In the genomic region with DNA sequence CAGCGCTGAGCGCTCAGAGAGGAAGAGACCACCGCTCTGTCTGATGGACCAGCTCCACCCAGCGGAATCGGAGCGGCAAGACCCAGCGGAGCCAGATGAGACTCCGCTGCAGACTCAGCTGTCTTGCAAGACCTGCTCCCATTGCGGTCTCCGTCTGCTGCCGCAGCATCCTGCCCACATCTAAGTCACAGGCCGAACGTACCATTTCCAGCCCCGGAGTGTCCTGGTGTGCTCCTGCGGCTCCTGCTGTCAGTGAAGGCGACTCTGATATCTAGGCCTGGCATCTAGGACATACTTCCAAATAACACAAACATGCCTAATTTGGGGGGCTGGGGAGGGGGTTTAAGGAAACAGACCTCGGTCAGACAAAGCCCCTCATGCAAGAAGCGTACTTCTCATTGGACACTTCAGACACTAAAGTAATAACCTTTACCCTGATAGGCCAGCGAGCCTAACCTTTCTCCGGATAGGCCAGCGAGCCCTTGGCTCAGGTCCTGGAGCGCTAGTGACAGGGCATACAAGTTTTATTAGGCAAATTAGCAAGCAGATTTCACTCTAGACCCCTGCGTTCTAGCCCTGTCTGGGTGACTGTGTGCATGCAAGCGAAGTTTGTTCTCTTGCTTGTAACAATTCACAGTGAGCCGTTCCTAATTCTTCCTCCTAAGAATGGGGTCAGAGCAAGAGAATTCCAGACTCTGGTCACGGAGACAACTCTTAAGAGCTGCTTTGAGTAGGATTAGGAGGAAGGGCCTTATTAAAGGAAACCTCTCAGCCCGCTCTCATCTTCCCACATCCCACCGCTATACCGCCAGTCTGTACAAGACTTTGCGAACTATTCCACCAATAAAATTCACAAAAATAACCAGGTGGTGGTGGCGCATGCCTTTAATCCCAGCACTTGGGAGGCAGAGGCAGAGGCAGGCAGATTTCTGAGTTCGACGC, we compare ENCODE assay signal across 8 mouse cellular contexts. TPM values are rescaled to one million over a fixed set of nuclear protein-coding genes. Genes with fewer than 3 reads are reported as not detected.
DNase-seq lines count a peak whose midpoint lies in the region; ATAC-seq and TF ChIP-seq lines count a peak whose summit lies in the region.

A gene (minus strand): TSS at position 404 of the 942 bp plus-strand sequence.

- WGBS in forebrain, embryonic 16.5 days = 9% methylated on average over 33 of the region's 33 CpGs
- WGBS in lung, embryonic 14.5 days = 12% methylated on average over 33 of the region's 33 CpGs
- 8% methylated on average over 33 of the region's 33 CpGs for WGBS in olfactory bulb, adult 2 months
- 20% methylated on average over 33 of the region's 33 CpGs for WGBS in thymus, adult 2 months

- DNase-seq in ES-CJ7 (ENCODE audit: low read depth, low spot score) = peak; percentile 94
- DNase-seq in cerebellum, adult 18-20 months = peak; percentile 83 to 84
- DNase-seq in heart, postnatal 36 days = peak; percentile 82 to 88
- DNase-seq in layer of hippocampus, adult 2 months (ENCODE audit: low spot score in 2 of 2) = peak; percentile 84 to 93
- DNase-seq in lung, embryonic 14.5 days = peak; percentile 97
- DNase-seq in thymus, adult 2 months = peak; percentile 82

- peaks cover 11% of the 10 kb centered on the region for H3K4me1 ChIP-seq in forebrain, embryonic 16.5 days (replicated peaks; ENCODE audit: control insufficient read depth, insufficient read depth, low read length)
- H3K4me1 ChIP-seq in lung, embryonic 14.5 days (ENCODE audit: insufficient read depth) = peaks cover 4% of the 10 kb centered on the region; the same call in 1 of the 2 replicates
- peaks cover 10% of the 10 kb centered on the region for H3K4me1 ChIP-seq in olfactory bulb, adult 2 months (ENCODE audit: control insufficient read depth, insufficient read depth, low read length)
- peaks cover 10% of the 10 kb centered on the region for H3K4me1 ChIP-seq in thymus, adult 2 months (replicated peaks; ENCODE audit: control insufficient read depth, insufficient read depth, low read length)

- peak within 1 kb of the TSS; percentile 76 for H3K4me3 ChIP-seq in forebrain, embryonic 16.5 days (replicated peaks; ENCODE audit: low read length)
- H3K4me3 ChIP-seq in layer of hippocampus, adult 2 months = peak within 1 kb of the TSS; percentile 91
- peak within 1 kb of the TSS; percentile 52 for H3K4me3 ChIP-seq in lung, embryonic 14.5 days (ENCODE audit: low read depth, low read length)
- H3K4me3 ChIP-seq in olfactory bulb, adult 2 months (ENCODE audit: insufficient read depth, low read depth, low read length) = peak within 1 kb of the TSS; percentile 66
- peak within 1 kb of the TSS; percentile 36 for H3K4me3 ChIP-seq in thymus, adult 2 months (ENCODE audit: control insufficient read depth, insufficient read depth, low read length)

- no peaks in the 10 kb centered on the region for H3K36me3 ChIP-seq in forebrain, embryonic 16.5 days (ENCODE audit: control insufficient read depth, insufficient read depth)
- H3K36me3 ChIP-seq in lung, embryonic 14.5 days (ENCODE audit: insufficient read depth) = no peaks in the 10 kb centered on the region; the same call in 1 of the 2 replicates
- H3K36me3 ChIP-seq in thymus, adult 2 months (ENCODE audit: control insufficient read depth, insufficient read depth, low read length) = no peaks in the 10 kb centered on the region

- no peaks in the 10 kb centered on the region for H3K27me3 ChIP-seq in forebrain, embryonic 16.5 days (replicated peaks; ENCODE audit: control insufficient read depth, insufficient read depth, low read length)
- H3K27me3 ChIP-seq in lung, embryonic 14.5 days (ENCODE audit: insufficient read depth, low read length) = no peaks in the 10 kb centered on the region
- H3K27me3 ChIP-seq in thymus, adult 2 months (ENCODE audit: control insufficient read depth, insufficient read depth, low read length) = no peaks in the 10 kb centered on the region

- no peaks in the 10 kb centered on the region for H3K9me3 ChIP-seq in forebrain, embryonic 16.5 days (ENCODE audit: control insufficient read depth, low read length)
- H3K9me3 ChIP-seq in lung, embryonic 14.5 days (ENCODE audit: low read depth, low read length) = no peaks in the 10 kb centered on the region

- intact Hi-C loops in heart, postnatal 36 days (cut with DNase I) = loop anchor here (2.0 to 5.0 kb wide), 2 partner anchors 56 to 201 kb away; a partner anchor contains a TSS

- H3K27ac ChIP-seq in forebrain, embryonic 16.5 days (ENCODE audit: low read length) = peak within 1 kb of the TSS; percentile 68
- peak within 1 kb of the TSS; percentile 94 for H3K27ac ChIP-seq in layer of hippocampus, adult 2 months
- peak within 1 kb of the TSS; percentile 74 for H3K27ac ChIP-seq in lung, embryonic 14.5 days (ENCODE audit: low read depth)
- peak within 1 kb of the TSS; percentile 55 for H3K27ac ChIP-seq in olfactory bulb, adult 2 months (ENCODE audit: insufficient read depth, low read depth, low read length)
- H3K27ac ChIP-seq in thymus, adult 2 months (ENCODE audit: control insufficient read depth, insufficient read depth, low read length) = no peak within 1 kb of the TSS

- H3K4me2 ChIP-seq in forebrain, embryonic 16.5 days (ENCODE audit: low read length) = peak within 1 kb of the TSS; percentile 72
- H3K4me2 ChIP-seq in lung, embryonic 14.5 days = peak within 1 kb of the TSS; percentile 73

- peak; percentile 99 for ATAC-seq in forebrain, embryonic 16.5 days
- peak; percentile 99 for ATAC-seq in lung, embryonic 14.5 days (ENCODE audit: insufficient read depth)

- no peak for TF ChIP-seq POLR2A in olfactory bulb, adult 2 months (IDR thresholded peaks at IDR 0.05; ENCODE audit: insufficient read depth, low read depth, low read length)
- no peak for TF ChIP-seq POLR2A in thymus, adult 2 months (IDR thresholded peaks at IDR 0.05; ENCODE audit: control insufficient read depth, extremely low read depth, insufficient read depth, low read length, poor library complexity)

- peak within 1 kb of the TSS; percentile 78 for H3K9ac ChIP-seq in forebrain, embryonic 16.5 days (replicated peaks; ENCODE audit: low read depth, low read length)
- peak within 1 kb of the TSS; percentile 69 for H3K9ac ChIP-seq in lung, embryonic 14.5 days

- TF ChIP-seq CTCF in layer of hippocampus, adult 2 months (conservative IDR thresholded peaks at IDR 0.05) = peak; percentile 68
- peak; percentile 62 for TF ChIP-seq CTCF in lung, embryonic 14.5 days (IDR thresholded peaks at IDR 0.05; ENCODE audit: low read depth)
- peak; percentile 35; the same call in 1 of the 2 replicates for TF ChIP-seq CTCF in olfactory bulb, adult 2 months (IDR thresholded peaks at IDR 0.05; ENCODE audit: insufficient read depth, low read depth, low read length)
- TF ChIP-seq CTCF in thymus, adult 2 months (IDR thresholded peaks at IDR 0.05; ENCODE audit: borderline replicate concordance, control insufficient read depth, extremely low read depth, insufficient read depth, low read length, poor library complexity) = peak; percentile 67; the same call in 1 of the 2 replicates

RNA-seq across cellular contexts. Expression of the gene that starts here (rescaled TPM):
- 8.1 and 10.4 TPM in 2 replicates for polyA plus RNA-seq in forebrain, embryonic 16.5 days (2015; fragmentation: Nextera tagmentation; extraction: Ambion mirVana)
- total RNA-seq in heart, postnatal 36 days (2021) = 1 to 10 TPM; 6.5 to 9.9 TPM
- 10 to 100 TPM; 10.4 to 10.9 TPM for total RNA-seq in layer of hippocampus, adult 2 months (2021)
- 7.9 and 8.8 TPM in 2 replicates for polyA plus RNA-seq in lung, embryonic 14.5 days (2014; fragmentation: Nextera tagmentation; extraction: Ambion mirVana)
- polyA plus RNA-seq in olfactory bulb, adult 2 months (2012; ENCODE audit: insufficient read depth, insufficient read length, low replicate concordance, missing spikeins) = not detected in 2 replicates
- 0.34 and 0.37 TPM in 2 replicates for polyA plus RNA-seq in thymus, adult 2 months (2012; rRNA removed)

Comparison
In these comparisons a context has a peak if more than half of its experiments do, and no peak if none do; other contexts are left out.
1. Peak in DNase-seq and H3K4me3 ChIP-seq in thymus, adult 2 months; RNA of the gene not detected or under 1 TPM.
2. H3K4me3 ChIP-seq: peak in every context shown above with its lines; median percentile 91 in layer of hippocampus, adult 2 months; 76 in forebrain, embryonic 16.5 days; 66 in olfactory bulb, adult 2 months; 52 in lung, embryonic 14.5 days; 36 in thymus, adult 2 months.